Mouse (Mus musculus) left cerebral cortex, adult 18-20 months (tissue): Measurements from ENCODE around the gene Olfr1136. TPM values are rescaled to one million over a fixed set of nuclear protein-coding genes. Genes with fewer than 3 reads are reported as not detected.

Source experiments
- DNase-seq, 2 experiments: peaks; one replicate each; pipeline ENCODE4 v3.0.0; 2021 to 2022; ENCODE audit warnings: low spot score in 2 of 2, mixed read lengths in 1 of 2
- long read RNA-seq, 2 experiments: library from polyadenylated mRNA; stranded (forward); transcript quantifications; one replicate each; pipeline ENCODE4 v2.0.0; 2021
- total RNA-seq, 2 experiments: library from RNA; stranded (reverse); gene quantifications; 2 replicates each; pipeline ENCODE4 v1.2.3; 2021

Olfr1136 gene
- not detected for total RNA-seq
- long read RNA-seq, experiment 1: 0 reads
- long read RNA-seq, experiment 2: 0 reads

- no peak for DNase-seq
These were observed at the start of gene Olfr1136 for GRCm38 (mm10) chr2:87693847-87694246. Gene Olfr1136, minus strand, starts transcription at chr2:87693947.

DNA sequence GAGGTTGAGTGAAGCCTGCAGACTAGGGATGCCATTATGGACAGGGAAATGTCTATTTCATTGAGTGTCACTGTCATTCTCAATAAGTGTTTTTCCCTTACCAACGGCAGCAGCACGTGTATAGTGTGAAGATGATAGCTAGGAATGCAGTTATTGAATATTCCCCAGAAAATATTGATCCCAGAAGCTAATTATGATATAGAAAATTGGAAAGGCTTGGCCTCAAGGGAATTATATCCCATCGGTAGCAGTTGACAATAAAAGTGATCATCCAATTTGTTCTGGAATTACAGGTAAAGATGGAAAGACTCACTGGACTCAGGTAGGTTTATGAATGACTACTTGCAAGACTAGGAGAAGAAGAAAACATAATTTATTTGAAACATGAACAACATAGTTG is 49.7 kb upstream of the Olfr1136 start, which contains the start of gene Olfr1140:
Olfr1140 (plus strand) TSS at position 301 of the 400 bp plus-strand sequence.
- DNase-seq: no peak

- DNase-seq: no peak
These were observed 46.1 kb upstream of the Olfr1136 start, which contains the start of gene Olfr1138 for GRCm38 (mm10) chr2:87739878-87740277. Gene Olfr1138, minus strand, starts transcription at chr2:87739978.

GRCm38 (mm10) chr2:87713079-87713478 is 19.3 kb upstream of the Olfr1136 start, which contains the start of gene Olfr1137:
Gene Olfr1137, minus strand, starts transcription at chr2:87713179.
- DNase-seq: no peak

DNA sequence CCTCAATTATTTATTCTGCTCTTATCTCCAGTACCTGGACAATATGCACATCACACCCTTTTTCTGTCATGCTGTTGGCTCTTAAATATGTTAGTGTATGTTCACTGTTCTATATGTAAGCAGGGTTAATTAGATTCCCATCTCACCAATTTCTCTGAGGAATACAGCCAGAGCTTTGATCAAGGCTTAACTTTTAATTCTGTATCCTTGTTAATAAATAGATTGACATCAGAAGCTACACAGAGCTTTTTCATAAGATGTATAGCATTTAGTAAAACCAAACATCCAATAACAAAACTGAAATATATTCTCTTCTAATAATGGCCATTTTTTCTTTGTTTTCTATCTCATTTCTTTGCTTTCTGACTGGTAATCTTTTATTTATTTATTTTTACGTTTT is 20.2 kb downstream of the Olfr1136 start, which contains the start of gene Olfr1135:
Olfr1135 (minus strand) TSS at position 101 of the 400 bp plus-strand sequence.
- DNase-seq: no peak

DNA sequence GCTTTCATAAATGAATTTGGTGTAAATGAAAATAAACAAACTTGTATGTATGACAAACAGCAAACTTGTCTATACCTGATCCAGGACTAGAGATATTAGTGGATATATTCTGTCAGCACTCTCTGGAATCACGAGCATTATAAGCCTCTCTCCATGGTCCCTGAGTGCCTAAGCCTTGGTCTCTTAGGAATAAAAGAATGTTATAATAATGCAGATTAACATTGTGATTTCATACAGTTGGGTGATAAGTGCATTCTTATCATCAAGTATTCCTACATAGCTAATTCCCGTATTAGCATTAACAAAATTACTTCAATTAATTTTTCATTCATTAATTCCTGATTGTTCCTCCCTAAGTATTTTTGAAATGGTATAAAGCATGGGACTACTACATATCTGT is 35.4 kb downstream of the Olfr1136 start, which contains the start of gene Olfr1134:
Olfr1134 (minus strand) TSS at position 101 of the 400 bp plus-strand sequence.
- no peak for DNase-seq

DNA sequence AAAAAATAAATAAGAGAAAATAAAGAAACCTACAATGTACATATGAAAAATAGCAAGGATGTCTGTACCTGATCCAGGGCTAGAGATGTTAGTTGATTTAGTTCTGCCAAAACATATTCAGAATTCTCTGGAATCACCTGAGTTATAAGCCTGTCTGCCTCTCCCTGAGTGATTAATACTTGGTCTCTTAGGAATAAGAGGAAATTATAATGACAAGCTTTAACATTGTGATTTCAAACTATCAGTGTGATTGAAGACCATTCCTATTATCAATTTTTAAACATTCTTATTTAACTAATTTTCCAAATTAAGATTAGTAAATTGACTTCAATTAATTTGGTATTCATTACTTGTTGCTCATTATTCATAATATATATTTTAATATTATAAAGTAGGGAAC is 46.5 kb downstream of the Olfr1136 start, which contains the start of gene Olfr1133:
Olfr1133 (minus strand) TSS at position 101 of the 400 bp plus-strand sequence.
- DNase-seq: no peak

Other genes starting within 250 kb of the Olfr1136 start
- gene Olfr1126, start 240.0 kb downstream of the Olfr1136 start, total RNA-seq: not detected
- not detected for gene Pramel7, start 196.9 kb downstream of the Olfr1136 start, total RNA-seq
- gene Pramel6, start 187.4 kb downstream of the Olfr1136 start, total RNA-seq: not detected
- not detected for gene Olfr153, start 162.2 kb downstream of the Olfr1136 start, total RNA-seq
- not detected for gene Olfr1128, start 148.4 kb downstream of the Olfr1136 start, total RNA-seq
- not detected for gene Olfr1129, start 120.0 kb downstream of the Olfr1136 start, total RNA-seq
- not detected for gene Olfr1130, start 87.7 kb downstream of the Olfr1136 start, total RNA-seq
- gene Olfr1131, start 66.8 kb downstream of the Olfr1136 start, total RNA-seq: not detected
- gene Olfr1132, start 56.4 kb downstream of the Olfr1136 start, total RNA-seq: not detected
- gene Olfr1133, start 46.6 kb downstream of the Olfr1136 start, total RNA-seq: not detected
- not detected for gene Olfr1134, start 35.5 kb downstream of the Olfr1136 start, total RNA-seq
- not detected for gene Olfr1135, start 20.3 kb downstream of the Olfr1136 start, total RNA-seq
- not detected for gene Olfr1137, start 19.2 kb upstream of the Olfr1136 start, total RNA-seq
- gene Olfr1138, start 46.0 kb upstream of the Olfr1136 start, total RNA-seq: not detected
- gene Olfr1140, start 49.8 kb upstream of the Olfr1136 start, total RNA-seq: not detected
- not detected for gene Olfr1141, start 60.0 kb upstream of the Olfr1136 start, total RNA-seq
- gene Olfr152, start 85.5 kb upstream of the Olfr1136 start, total RNA-seq: not detected
- not detected for gene Olfr1143, start 106.6 kb upstream of the Olfr1136 start, total RNA-seq
- gene Olfr1145, start 115.9 kb upstream of the Olfr1136 start, total RNA-seq: not detected
- not detected for gene Olfr1148, start 136.6 kb upstream of the Olfr1136 start, total RNA-seq
- not detected for gene Olfr1150-ps1, start 150.0 kb upstream of the Olfr1136 start, total RNA-seq
- gene Olfr1151, start 161.9 kb upstream of the Olfr1136 start, total RNA-seq: not detected
- gene Olfr1152, start 172.5 kb upstream of the Olfr1136 start, total RNA-seq: not detected
- gene Olfr1153, start 201.0 kb upstream of the Olfr1136 start, total RNA-seq: not detected
- not detected for gene Olfr1154, start 211.2 kb upstream of the Olfr1136 start, total RNA-seq